Mouse (Mus musculus) heart, adult 11 months (tissue): ENCODE results near the gene Clpsl2.

Source experiments
- DNase-seq: peaks from one replicate; pipeline ENCODE4 v3.0.0; 2022

The Clpsl2 gene

DNA sequence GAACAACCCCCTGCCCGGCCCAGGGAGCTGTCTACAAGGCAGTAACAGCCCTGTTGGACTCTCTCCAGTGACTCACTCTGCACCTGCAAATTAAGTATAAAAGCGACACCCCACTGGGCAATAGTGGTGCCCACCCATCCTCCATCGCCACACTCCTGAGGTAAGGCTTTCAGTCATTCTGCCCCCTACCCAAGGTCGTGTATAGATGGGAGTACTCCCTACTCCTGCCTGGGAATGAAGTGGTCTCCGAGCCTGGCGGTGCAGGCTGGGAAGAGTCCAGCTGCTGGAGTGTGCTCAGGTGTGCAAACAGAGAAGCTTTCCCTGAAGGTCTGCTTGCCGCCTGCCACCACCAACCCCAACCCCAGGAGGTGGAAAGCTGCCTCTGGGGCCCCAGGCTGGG lies 12.4 kb downstream of the Clpsl2 start:
- DNase-seq = no peak

DNA sequence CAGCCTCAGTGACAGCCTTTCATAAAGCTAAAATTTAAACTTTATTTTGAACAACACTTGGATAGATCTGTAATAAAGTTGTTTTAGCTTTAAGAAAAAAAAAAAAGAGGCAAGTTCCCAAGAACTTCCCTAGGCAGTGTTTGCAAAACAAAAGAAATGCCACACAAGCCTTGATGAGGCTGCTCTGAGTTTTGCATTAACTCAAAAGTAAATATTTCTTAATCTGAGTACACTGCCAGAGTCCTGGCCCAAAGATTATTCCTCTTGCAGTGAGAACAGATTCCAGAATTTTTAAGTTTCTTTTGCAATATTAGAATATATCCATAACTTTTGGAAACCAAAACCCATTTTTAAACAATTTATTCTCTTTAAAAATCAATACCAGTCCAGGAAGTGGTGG lies 16.0 kb downstream of the Clpsl2 start:
- DNase-seq = no peak

DNA sequence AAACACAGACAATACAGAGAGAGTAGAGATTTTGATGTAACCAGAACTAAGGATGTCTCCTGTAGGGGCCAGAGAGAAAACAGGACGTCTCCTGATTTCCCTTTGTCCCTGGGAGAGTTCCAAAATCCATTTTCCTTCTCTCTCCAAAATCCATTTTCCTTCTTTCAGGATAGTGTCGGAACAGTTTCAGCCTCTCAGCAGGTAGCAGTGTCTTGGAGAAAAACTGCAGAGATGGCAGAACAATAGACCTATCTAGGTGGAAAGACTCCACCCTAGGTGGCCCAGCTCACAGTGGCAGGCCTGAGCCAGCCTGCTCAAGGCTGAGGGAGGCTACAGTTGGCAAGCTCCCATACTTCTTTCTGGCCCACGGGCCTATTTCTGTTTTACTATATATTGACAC lies 18.3 kb downstream of the Clpsl2 start:
- DNase-seq = no peak

DNA sequence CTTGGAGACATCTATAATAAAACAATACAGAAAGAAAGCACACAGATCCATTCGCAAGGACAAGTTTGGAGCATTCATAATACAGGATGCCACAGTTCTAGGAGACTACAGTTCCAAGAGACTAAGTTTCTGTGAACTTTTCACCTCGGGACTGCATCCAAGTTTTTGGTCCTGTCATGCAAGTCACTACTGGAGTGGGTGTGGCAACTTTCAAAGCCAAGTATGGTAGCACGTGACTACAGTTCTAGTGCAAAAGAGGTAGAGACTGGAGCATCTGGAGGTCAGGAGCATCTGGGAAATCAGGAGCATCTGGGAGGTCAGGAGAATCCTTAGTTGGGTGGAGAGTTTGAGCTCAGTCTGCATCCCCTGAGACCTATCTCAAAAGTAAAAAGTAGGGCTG lies 22.7 kb downstream of the Clpsl2 start:
- no peak for DNase-seq

DNA sequence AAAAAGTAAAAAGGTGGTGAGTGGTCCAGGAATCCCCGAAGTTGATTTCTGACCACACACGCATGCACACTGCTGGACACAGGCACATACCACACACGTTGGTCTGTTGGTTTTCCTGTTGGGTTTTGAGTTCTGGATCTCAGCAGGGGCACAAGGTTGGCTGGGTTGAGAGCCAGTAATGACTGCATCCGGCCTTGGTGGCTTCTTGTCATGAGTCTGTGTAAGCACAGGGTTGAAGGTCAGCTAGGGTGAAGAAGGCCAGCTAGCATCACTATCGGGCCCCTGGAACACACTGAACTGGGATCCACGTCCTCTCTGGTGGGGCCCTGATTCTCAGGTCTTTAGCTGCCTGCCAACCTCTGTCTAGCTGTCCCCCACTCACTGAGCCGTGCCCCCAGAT lies 23.3 kb downstream of the Clpsl2 start:
- no peak for DNase-seq

DNA sequence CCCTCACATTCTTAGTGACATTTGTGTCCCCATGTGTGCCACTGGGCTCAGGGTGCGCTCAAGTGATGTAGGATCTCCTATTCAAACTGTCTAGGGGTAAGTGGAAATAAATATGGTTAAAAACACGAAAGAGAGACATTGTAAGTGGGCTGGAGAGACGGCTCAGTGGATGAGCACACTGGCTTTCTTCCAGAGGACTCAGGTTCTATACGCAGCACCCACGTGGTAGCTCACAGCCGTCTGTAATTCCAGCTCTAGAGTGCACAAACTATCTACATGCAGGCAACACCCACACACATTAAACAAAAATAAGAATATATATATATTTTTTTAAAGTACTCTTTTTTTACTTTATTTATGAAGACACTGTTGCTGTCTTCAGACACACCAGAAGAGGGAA lies 23.7 kb downstream of the Clpsl2 start:
- DNase-seq = no peak

DNA sequence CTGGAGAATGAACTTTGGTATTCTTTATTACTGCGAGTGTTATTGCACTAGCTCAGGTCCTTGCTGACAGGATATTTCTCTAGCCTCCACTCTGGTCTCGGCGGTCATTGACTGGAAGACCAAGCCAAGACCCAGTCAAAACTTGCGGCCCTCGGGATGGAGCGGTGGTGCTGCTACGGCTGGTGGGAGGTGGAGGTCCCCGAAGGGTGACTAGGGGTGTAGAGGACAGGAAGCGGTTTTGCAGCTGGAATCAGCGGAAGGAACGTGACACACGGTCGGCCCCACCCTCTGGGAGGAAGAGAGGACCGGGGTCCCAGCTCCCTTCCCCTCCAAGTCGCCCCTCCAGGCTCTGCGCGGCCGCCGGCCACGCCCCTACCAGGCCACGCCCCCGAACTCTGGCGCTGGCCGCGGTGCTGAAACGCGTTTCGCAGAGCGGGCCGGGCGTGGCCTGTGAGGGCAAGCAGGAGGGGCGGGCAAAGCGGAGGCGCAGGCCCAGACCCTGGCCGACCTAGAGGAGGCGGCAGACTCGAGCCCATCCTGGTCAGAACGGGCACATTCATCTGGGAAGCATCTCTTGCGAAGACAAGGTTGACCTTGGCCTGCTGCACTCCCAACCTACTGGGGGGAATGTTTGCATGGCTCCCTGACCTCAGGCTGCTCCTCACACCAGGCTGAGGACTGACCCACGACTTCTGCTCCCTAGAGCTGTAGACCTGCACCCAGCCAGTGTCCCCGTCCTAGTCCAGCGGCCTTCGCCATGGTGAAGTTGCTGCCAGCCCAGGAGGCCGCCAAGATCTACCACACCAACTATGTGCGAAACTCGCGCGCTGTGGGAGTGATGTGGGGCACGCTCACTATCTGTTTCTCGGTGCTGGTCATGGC lies 26.3 kb downstream of the Clpsl2 start, which contains the start of gene Lhfpl5:
Gene Lhfpl5 (plus strand): TSS at position 398 of the 882 bp plus-strand sequence.
- no peak for DNase-seq

DNA sequence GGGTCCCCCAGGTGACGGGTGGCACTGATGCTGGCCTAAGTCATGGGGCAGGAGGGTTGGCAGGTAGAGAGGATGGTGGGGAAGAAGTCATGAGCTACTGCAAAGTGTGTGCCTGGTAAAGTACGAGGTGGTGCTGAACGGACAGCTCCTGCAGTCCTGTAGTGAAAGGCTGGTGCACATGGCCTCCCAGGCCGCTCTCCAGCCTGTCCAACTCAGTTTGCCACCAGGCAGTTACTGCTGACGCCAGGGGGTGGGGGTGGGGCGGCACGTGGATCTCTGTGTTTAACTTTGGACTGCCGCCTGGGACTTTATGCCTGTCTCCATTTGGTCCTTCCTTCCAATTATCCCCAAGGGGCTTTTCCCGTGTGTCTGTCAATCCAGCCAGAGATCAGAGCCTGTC lies 31.2 kb downstream of the Clpsl2 start:
- DNase-seq = no peak

DNA sequence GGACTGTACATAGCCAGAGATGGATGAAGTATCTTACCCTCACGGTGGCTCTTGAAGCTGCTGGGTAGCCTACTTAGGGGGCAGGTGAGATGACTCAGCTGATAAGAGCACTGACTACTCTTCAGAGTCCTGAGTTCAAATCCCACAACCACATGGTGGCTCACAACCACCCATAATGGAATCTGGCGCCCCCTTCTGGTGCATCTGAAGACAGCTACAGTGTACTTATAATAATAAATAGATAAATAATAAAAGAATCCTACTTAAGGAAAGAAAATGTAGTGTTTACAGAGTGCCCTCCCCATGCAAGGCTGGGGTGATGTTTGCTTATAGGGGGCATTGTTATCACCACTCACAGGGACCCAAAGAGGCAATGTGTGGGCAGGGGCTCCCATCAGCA lies 31.8 kb downstream of the Clpsl2 start:
- DNase-seq = no peak

DNA sequence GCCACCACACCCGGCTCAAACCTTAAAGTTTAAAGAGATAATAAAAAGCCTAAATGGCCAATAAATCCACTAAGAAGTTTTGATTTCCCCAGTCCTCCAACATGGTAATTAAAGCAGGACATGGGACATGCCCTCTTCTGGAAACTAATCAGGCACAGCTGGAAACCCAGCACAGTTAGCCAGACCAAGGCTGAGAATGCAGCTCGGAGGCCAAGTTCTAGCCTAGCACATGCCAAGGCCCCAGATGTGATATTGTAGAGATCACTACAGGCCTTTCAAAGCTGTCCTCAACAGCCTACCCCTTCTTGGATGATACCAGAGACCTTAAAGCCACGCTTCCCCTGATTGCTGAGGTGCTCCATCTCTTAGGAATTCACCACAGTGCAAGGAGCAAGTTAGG lies 37.3 kb downstream of the Clpsl2 start:
- no peak for DNase-seq

DNA sequence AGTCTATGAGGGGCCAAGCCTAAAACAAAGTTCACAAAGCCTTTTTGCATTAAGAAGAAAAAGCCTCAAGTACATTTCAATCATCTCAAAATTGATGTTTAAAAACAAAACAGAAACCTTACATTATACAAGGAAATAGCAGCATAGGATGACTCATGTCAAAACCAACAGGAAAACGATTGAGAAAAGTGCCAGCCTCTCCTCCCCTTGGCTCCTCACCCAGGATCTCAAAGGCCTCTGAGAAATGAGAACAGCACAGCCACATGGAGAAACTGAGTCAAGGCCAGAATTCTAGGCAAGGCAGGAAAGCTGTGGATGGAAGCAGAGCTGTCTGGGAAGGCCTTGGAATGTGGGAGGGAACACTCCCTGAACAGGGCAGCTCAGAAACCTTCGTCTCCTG lies 39.4 kb downstream of the Clpsl2 start:
- no peak for DNase-seq

DNA sequence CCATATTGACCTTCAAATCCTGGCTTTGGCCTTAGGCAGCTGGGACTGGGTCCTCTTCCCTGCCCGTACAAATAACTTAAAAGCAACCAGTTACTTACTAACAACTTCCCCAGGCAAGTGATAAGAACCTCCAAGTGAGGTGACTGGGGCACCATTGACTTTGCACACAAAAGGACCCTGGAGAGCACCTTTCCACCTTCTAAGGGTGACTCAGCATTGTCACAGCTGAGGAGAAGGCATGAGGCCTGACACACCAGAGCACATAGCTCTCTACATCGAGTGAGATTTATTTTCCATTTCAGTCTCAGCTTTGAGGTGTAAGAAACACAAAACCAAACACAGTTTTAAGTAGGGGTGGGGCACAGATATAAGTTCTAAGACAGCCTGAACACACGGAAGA lies 41.4 kb downstream of the Clpsl2 start:
- no peak for DNase-seq

DNA sequence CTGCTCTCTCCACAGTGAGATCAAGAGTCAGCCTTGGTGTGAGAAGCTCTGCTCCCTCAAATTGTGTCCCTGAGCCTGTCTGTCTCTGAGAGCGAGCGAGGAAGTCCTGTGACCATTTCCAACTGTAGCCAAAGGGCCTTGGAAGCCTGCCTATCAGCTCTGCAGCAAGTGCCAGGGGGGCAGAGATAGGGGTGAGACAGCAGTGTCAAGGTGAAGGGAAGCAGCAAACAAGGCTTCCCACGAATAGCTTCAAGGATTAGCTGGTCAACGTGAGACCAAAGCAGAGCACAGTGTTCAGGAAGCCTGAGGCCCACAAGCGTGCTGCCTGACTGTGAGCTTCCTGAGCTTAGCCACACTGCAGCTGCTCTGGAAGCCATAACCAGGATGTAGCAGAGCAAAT lies 42.3 kb downstream of the Clpsl2 start:
- DNase-seq = peak; percentile 96

DNA sequence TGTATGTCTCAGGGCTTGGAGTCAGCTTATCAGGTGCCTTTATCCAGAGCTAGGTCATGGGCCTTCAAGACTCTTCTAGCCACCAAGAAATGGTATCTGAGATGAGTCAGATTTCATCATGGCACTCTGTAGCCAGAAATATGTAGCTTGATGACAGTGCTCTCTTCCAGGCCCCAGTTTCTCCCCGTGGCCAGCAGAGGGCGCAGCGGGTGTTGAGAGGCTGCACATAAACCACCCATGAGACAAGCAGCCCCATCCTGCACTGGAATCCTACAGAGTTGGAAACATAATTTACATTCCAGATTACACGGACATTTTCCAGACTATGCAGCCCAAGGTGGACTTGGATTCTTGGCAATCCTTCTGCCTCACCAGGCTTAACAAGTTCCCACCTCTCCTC lies 43.8 kb downstream of the Clpsl2 start:
- peak; percentile 90 for DNase-seq

DNA sequence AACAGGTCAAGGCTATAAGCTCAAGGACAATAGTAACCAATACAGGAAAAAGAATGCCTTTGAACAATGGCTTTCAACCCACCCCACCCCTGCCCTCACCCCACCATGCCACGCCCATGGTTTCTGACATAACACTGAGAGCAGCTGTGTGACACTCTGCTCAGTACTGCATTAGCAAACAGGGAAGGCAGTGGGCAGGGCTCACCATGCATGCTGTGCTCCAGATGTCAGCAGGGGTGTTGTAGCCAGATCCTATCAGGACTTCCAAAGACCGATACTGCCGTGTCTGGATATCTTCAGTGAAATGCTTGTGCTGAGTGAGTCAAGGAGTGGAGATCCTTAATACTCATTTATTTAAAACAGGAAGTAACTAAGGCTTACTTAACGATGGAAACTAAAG lies 44.8 kb downstream of the Clpsl2 start:
- DNase-seq = no peak

DNA sequence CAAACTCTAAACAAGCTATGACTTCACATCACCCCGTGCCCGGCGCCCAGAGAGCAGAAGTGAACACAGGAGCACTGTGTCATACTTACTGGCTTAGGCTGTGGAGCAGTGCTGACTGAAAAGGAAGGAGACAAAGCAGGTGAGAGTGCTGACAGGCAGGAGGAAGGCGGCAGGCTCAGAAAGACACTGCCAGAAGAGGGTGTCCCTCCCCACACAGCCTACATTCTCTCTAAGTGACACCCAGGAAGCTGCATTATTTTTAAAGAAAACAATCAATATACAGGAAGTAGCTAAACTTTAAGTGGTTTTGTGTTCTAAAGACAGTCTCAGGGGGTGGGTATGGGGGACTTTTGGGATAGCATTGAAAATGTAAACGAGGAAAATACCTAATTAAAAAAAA lies 51.6 kb downstream of the Clpsl2 start:
- DNase-seq = no peak

DNA sequence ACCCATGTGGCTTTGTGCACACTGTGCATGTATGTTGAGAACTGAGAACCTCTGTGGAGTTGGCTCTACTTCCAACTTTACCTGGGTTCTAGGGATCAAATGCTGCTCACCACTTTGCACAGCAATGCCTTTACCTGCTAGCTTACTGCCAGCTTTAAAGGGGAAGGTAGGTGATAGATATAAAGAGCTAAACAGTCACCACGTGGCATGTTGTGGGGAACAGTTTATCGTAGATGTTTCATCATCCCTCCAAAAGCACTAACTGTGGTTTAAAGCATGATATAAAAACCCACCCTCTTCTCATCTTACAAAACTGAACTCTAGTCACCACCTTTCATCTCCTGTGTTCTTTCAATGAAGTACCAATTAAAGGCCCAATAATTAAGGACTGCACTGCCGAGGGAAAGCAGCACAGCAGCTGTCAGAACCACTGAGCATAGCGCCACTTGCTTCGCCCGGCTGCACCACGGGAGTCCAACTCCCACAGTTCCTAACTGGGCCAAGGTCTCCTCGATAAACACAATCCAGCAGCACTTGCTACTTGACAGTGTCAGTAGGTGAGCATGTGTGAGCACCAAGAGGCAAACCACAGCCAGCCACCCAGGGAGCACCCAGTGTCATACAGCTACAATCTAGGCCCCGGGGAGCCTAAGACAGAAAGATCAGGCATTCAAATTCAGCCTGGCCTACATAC lies 52.5 kb downstream of the Clpsl2 start:
- DNase-seq = peak; percentile 70
